Mouse (Mus musculus): ENCODE measurements around the gene Olfr152.

The Olfr152 gene

GRCm38 (mm10) chr2:87779183-87779582 is at the start of gene Olfr152:
Olfr152 (plus strand) TSS chr2:87779483.
- no peak for DNase-seq (ENCODE audit: low spot score)

GRCm38 (mm10) chr2:87739878-87740277 is 39.4 kb upstream of the Olfr152 start, which contains the start of gene Olfr1138:
Olfr1138 (minus strand) TSS chr2:87739978.
- DNase-seq (ENCODE audit: low spot score) = no peak

- no peak for DNase-seq (ENCODE audit: low spot score)
Measured at GRCm38 (mm10) chr2:87743452-87743851, 35.8 kb upstream of the Olfr152 start, which contains the start of gene Olfr1140. Olfr1140 (plus strand) TSS chr2:87743752.

DNA sequence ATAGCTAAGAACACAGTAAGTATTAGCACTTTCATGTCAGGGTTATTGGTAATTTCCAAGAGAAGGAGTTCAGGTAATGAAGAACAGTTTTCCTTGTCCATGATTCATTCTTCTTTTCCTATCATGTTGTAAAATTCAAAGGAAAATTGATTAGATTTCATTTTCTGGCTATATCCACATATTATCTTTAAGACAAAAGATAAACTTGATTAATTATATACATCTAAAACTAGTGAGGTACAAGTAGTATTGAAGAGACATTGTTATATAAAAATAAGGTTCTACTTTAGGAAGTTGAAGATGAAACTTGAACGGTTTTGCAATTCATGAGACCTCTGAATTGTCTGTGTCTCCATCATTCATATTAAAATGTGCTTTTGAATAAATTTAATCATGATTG is 25.4 kb upstream of the Olfr152 start, which contains the start of gene Olfr1141:
Gene Olfr1141 (minus strand): TSS at position 101 of the 400 bp plus-strand sequence.
- DNase-seq (ENCODE audit: low spot score) = no peak

- no peak for DNase-seq (ENCODE audit: low spot score)
Measured at GRCm38 (mm10) chr2:87776143-87776542, 3.1 kb upstream of the Olfr152 start.

DNA sequence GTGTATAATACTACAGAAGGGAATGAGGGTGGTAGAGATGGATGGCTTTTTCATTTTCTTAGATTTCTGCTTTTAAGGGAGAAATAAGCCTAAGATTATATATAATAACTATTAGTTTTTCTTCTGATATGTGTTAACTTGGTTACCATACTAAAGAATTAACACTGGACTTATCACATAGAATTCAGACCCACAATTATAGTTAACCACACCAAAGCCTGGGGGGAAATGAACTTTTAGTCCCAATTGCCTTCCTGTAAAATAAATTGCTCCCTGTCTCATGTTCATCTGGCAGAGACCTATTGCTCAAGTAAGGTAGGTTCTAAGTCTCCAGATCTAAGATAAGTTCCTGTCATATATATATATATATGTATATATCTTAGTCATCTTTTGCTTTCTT is 21.0 kb downstream of the Olfr152 start, which contains the start of gene Olfr1143:
Gene Olfr1143 (plus strand): TSS at position 301 of the 400 bp plus-strand sequence.
- DNase-seq (ENCODE audit: low spot score) = no peak

DNA sequence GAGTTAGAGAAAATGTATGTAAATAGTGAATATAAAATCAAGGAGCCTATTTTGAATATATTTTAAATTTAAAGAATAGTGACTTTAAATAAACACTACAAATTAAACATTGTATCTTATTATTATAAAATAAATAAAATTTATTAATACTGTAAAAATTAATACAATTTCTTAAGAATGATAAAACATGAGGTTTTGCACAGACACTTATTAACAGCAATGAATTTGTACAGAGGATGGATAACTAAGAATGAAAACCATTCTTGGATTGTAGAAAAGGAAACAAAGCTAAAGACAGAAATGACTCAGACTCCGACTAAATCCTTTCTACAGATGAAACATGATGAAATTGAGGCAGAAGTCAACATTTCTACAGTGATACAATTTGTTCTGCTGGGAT is 30.2 kb downstream of the Olfr152 start, which contains the start of gene Olfr1145:
Gene Olfr1145 (plus strand): TSS at position 301 of the 400 bp plus-strand sequence.
- DNase-seq (ENCODE audit: low spot score) = no peak

DNA sequence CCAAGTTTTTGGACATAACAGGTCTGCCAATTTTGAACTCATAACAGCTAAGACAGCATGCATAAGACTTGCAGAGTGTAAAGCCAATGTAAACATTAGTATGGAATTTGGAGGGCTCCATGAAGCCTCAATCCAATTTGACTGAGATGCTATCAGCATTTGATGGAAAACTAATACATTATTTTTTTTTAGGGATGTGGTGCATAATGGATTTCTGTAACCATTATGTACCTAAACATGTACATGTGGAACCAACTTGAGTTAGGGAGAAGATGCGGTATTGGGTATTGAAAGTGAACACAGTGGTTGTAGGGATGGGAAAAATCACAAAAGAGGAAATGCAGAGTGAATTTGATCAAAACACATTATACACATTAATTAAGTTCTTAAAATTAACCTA is 51.0 kb downstream of the Olfr152 start, which contains the start of gene Olfr1148:
Gene Olfr1148 (plus strand): TSS at position 301 of the 400 bp plus-strand sequence.
- DNase-seq (ENCODE audit: low spot score) = no peak
